Mouse (Mus musculus) gastrocnemius, adult 18-20 months (tissue): ENCODE data around the gene Olfr218. TPM values are rescaled to one million over a fixed set of nuclear protein-coding genes. Genes with fewer than 3 reads are reported as not detected.
"Not testable (repeated sequence)": the region's sequence is repeated elsewhere in the genome, so short reads cannot be mapped to it uniquely, and the experiment has no call there.

Experiments
- DNase-seq: peaks from one replicate; pipeline ENCODE4 v3.0.0; 2021; ENCODE audit warnings: low spot score
- long read RNA-seq, 2 experiments: library from polyadenylated mRNA; stranded (forward); transcript quantifications; one replicate each; pipeline ENCODE4 v2.0.0; 2021
- total RNA-seq, 2 experiments: library from RNA; stranded (reverse); gene quantifications; 2 replicates each; pipeline ENCODE4 v1.2.3; 2021

The Olfr218 gene
- total RNA-seq = not detected
- long read RNA-seq, experiment 1 = 0 reads
- long read RNA-seq, experiment 2 = 0 reads

DNA sequence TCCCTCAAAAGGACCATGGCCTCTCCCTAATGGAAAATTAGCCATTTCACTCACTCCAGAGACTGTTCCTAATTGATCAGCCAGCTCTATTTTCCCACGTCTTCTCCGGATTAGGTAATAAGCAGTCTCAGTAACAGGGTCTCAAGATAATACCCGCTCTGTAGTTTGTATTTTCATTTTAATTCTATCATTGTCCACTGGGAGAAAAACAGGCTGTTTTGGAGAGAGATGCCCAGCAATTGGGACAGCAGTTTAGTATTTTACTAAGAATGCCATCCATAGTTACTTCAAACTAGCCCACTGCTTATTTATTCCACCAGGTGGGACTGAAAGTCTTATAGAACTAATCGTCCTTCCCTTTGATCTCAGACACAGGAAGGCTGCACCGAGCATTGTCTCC lies at the start of gene Olfr218:
Olfr218 (plus strand) TSS at position 301 of the 400 bp plus-strand sequence.
- no peak for DNase-seq

DNA sequence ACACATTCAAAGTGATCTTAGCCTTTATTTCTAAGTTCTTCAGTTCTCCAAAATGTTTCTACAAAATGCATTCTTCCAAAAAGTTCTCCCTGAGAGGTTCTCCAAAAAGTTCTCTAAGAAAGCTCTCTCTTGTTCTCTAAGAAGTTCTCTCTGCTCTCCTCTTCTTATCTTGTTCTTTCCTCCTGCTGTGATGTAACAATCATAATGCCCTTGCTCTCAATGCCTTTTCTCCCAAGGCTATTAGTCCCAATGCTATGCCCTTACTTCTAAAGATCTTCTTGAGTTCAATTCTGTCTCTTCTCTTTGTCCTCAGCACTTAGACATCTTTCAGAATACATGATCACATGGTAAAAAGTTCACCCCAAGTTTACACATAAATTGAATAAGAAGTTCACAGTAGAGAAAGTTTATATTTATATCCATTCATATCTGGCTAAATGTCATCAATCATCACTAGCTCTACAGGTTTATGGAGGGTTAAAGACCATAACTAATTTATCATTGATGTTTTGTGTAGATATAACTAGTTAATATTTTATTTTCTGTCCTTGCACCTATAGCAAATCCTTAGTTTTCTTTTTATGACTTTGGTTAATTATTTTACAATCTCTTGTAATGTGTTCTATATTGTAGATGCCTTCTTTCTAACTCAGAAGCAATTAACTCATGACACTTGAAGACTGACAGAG lies 23.3 kb upstream of the Olfr218 start:
- no peak for DNase-seq

DNA sequence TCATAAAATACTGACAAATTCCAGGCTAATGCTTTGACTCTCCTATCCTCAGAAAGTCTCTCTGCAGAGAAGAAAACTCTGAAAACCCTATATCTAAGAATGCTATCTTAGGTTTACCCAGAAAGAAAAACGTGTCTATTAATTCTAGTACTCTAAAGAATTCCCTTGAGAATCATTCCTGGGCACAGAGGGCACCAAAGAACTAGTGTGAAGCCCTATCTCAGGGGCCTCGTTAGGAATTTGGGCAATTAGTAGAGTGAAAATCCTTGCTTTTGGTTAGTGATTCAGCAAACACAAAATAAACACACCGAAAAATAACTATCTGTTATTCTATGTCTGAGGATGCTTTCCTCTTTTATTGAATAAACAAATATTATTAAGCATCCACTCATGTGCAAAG lies 7.1 kb upstream of the Olfr218 start, which contains the start of gene Olfr1406:
Olfr1406 (minus strand) TSS at position 101 of the 400 bp plus-strand sequence.
- no peak for DNase-seq

DNA sequence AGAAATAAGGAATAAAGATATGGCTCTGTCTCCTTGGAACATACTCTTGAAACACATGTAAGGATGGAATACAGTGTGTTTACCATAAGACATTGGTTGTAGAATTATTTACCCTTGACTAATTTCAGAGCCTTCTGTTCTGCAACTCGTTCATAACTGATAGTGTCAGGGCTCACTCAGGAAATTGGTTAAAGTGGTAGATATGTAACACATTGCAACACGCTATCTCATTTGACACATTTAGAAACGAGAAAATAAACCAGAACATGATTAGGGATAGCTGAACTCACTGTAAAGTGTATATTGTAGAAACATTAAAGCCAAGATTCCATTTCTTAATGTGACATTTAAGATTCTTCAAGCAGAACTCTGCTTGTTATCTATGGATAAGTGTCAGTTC lies 5.5 kb upstream of the Olfr218 start:
- no peak for DNase-seq

DNA sequence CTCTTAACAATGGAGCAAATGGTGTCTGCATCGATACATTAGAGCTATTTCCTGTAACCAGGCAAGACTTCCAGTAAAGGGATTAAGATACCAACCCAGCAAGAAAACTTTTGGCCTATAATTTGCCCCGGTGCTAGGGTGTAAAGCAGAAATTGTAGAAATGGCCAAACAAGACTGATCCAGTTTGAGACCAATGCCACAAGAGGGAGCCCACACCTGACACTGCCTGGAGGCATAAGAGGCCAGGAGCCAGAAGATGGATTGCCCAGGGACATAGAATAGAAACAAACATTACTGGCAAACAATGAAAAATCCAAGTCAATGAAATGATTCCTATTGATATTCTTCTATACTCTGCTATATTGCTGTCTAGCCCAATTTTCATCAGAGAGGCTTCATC lies 1.2 kb upstream of the Olfr218 start:
- DNase-seq = no peak

DNA sequence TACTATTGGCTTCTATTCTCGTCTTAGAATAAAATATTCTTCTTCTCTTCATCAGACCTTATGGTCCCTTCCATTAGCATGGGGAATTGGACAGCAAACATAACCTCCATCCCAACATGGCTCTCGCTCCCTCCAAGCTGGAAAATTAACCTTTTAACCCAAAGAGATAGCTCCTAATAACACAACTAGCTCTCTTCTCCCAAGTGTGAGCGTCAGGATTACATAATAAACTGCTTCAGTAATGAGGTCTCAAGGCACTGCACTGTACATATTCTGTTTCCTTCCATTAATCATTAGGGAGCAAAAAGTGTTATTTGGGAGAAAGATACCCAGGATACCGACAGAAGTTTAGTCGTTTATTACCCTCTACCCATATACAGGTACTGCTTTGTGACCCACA lies 14.5 kb downstream of the Olfr218 start, which contains the start of gene Olfr1404:
Olfr1404 (plus strand) TSS at position 301 of the 400 bp plus-strand sequence.
- DNase-seq = no peak

DNA sequence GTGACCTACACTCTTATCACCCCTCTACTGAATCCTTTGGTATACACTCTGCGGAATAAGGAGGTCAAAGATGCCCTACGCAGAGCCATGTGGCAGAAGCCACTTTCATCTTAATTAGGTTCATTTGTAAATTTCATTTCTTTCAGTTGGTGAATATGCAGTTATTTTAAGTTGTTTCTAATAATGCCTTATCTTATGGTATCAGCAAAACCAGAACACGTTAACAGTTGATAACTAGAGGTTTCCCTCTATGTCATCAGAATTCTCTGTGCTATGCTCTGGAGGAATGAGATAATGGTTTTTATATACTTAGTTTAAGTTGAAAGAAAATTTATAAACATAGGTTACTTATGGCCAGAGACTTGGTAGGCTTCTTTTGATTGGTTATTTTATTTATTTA lies 18.9 kb downstream of the Olfr218 start:
- no peak for DNase-seq

DNA sequence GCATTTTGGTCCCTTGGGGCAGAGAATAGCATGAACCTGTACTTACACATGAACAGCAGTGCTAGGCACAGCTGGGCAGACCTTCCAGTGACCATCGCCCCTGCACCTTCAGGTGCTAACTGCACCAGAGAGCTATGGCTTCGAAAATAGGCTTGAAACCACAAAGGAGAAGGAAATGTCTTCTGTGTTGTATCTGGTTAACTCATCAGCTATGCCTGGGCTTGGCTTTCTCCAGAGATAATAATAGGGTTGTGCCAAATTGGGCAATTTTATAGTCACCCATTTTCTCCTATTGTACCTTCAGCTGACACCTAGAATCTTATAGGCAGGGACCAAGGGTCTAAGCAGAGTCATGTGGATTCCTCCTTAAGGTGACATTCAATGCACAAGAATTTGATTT lies 29.5 kb downstream of the Olfr218 start, which contains the start of gene Fcer1a:
Fcer1a (minus strand) TSS at position 134 of the 400 bp plus-strand sequence.
- no peak for DNase-seq

DNA sequence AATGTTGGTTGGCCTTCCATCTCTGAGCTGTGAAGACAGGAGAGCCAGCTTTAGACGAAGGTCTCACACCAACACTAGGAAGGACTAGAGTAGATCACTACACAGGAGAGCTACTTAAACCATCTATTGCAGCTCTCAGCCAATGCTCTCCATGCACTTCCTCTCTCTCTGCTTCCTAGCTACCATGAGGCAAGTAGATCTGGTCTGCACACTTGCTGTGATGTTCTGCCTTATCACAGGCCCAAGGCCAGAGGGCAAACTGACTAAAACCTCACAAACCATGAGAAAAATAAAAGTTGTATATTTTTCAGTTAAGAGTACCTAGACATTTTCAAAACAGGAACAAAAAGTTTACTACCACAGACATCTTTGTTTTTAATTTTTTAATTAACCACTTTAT lies 39.4 kb downstream of the Olfr218 start:
- not testable (repeated sequence) for DNase-seq

DNA sequence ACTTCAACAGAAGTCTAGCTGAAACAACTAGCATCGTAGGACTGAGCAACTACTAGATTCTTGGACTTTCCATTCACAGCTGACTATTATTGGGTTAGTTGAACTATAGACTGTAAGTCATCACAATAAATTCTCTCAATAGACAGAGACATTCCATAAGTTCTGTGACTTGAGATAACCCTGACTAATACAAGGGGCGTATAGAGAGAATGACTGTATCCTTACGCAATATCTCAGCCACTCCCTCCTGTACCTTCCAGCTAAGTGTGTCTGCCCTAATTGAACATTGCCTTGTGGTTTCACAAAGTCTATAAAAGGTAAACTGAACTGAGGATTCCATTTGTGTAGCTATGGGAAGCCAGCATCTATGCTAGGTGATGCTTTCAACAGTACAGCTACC lies 52.3 kb downstream of the Olfr218 start:
- no peak for DNase-seq

Other genes with a start within 250 kb of the Olfr218 start
- gene Olfr16, start 247.4 kb upstream of the Olfr218 start, total RNA-seq = not detected
- gene Olfr1408, start 60.4 kb upstream of the Olfr218 start, total RNA-seq = not detected
- not detected for gene Olfr1406, start 7.2 kb upstream of the Olfr218 start, total RNA-seq
- not detected for gene Olfr1404, start 14.6 kb downstream of the Olfr218 start, total RNA-seq
- gene Fcer1a, start 29.4 kb downstream of the Olfr218 start, total RNA-seq = under 1 TPM; 0.31 to 0.32 TPM
- gene Olfr418, start 68.2 kb downstream of the Olfr218 start, total RNA-seq = not detected
- not detected for gene Mptx2, start 80.0 kb downstream of the Olfr218 start, total RNA-seq
- 1 to 10 TPM; 2.9 to 3.0 TPM for gene Ackr1, start 135.9 kb downstream of the Olfr218 start, total RNA-seq
- under 1 TPM; 0.30 to 0.38 TPM for gene Aim2, start 153.1 kb downstream of the Olfr218 start, total RNA-seq
- 1 to 10 TPM; 7.4 to 7.7 TPM for gene Cadm3, start 169.9 kb downstream of the Olfr218 start, total RNA-seq